Mouse (Mus musculus): ENCODE results near the gene Mpig6b.

DNA sequence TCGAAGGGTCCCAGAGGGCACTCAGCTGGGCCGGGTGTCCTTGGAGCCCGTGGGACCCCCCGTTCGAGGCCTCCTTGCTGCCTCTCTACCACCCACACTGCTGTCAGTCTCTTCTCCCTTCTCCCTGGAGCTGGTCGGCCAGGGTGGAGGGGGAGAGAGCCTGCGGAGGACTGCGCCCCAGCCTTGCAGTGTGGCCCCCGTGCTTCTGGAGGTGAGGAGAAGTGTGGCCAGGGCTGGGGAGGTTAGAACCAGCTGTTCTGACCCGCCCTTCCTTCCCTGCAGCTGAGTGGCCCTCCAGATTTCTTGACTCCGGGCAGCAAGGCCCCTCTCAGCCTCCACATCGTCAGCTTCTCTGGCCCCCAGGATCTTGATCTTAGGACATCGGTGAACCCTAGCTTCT lies 41.7 kb downstream of the Mpig6b start:
- TF ChIP-seq POLR2A (IDR thresholded peaks at IDR 0.05; ENCODE audit: extremely low read depth, insufficient read depth, low read length) (no peak), CTCF (IDR thresholded peaks at IDR 0.05; ENCODE audit: low read depth, low read length) (no peak)
